Mouse (Mus musculus): ENCODE results near the gene Olfr160. TPM values are rescaled to one million over a fixed set of nuclear protein-coding genes. Genes with fewer than 3 reads are reported as not detected.

The Olfr160 gene
- polyA plus RNA-seq, 1 experiment from 2014 or later, result not detected

DNA sequence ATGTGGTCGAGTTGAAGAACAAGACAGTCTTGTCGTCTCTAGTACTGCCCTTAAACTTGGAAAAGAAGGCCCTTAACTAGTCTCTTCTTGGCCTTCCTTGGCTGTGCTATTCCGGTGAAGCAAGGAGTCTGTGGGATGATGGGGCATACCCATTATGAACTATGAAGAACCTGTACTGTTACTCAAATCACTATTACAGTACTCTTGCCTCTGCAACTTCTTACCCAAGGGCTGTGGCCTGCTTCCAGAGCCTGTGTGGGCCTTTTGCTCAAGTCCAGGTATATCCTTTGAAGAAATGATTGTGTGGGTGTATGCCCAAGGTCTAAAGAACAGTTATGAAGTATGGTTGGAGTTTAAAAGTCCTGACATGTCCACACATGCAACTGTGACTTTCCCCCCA is 45.8 kb downstream of the Olfr160 start:
- Histone ChIP-seq H3K27me3 (ENCODE audit: low read depth, poor library complexity, severe bottlenecking) (no peaks in the 10 kb centered on the region), H3K27ac (no peak overlapping the region), H3K9me3 (replicated peaks) (no peaks in the 10 kb centered on the region), H3K36me3 (no peaks in the 10 kb centered on the region), H3K4me1 (no peaks in the 10 kb centered on the region), H3K4me3 (no peak overlapping the region)
- DNase-seq (ENCODE audit: low spot score), result no peak
- WGBS, result 95% methylated on average over 3 of the region's 3 CpGs

DNA sequence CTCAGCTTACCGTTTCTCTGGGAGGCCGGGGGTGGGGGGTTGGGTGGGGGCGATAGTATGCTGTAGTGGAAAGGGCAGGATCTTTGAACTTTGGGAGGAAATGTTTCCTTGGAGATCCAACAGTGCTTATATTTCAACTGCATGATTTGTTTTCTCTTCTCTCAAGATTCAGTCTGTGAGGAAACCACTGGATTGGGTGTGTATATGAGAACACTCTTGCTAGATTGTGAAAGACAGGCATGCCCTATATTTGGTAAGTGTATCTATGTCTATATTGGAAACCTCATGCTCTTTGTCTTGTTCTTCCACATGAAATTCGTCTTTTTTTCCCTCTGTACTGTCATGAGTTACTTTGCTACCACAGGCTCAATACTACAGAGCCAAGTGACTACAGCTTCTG is 46.4 kb downstream of the Olfr160 start:
- no peaks in the 10 kb centered on the region for H3K27me3 ChIP-seq (ENCODE audit: low read depth, poor library complexity, severe bottlenecking)
- no peaks in the 10 kb centered on the region for H3K9me3 ChIP-seq (replicated peaks)
- no peak for DNase-seq (ENCODE audit: low spot score)
- no peak overlapping the region for H3K27ac ChIP-seq
- no peak overlapping the region for H3K4me3 ChIP-seq
- no peaks in the 10 kb centered on the region for H3K36me3 ChIP-seq
- 81% methylated on average over 4 of the region's 4 CpGs for WGBS
- H3K4me1 ChIP-seq, result no peaks in the 10 kb centered on the region

DNA sequence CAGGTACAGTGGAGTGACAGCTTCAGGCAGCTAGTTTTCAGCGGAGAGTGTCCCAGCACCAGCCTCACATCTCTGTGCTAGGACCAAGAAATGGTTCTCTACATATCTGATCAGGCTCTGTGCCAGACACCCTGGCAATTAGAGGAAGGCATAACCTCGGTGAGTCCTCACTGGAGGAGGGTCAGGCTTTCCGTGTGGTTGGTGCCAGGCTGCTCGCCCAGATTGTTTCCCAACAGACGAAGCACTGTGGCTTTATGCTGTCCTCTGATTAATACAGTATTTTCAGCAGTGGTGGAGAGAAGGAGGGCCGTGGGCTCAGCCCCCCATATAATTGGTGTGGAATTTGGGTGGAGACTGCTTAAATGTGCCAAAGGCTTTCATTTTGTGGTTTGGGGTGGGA is 46.9 kb downstream of the Olfr160 start, which contains the start of gene Panx3:
Panx3 (minus strand) TSS at position 121 of the 400 bp plus-strand sequence.
- 78% methylated on average over 6 of the region's 6 CpGs for WGBS
- Histone ChIP-seq H3K27me3 (ENCODE audit: low read depth, poor library complexity, severe bottlenecking) (no peaks in the 10 kb centered on the region), H3K27ac (no peak within 1 kb of the TSS), H3K9me3 (replicated peaks) (no peaks in the 10 kb centered on the region), H3K4me1 (no peaks in the 10 kb centered on the region), H3K36me3 (no peaks in the 10 kb centered on the region), H3K4me3 (no peak within 1 kb of the TSS)
- DNase-seq (ENCODE audit: low spot score), result no peak

DNA sequence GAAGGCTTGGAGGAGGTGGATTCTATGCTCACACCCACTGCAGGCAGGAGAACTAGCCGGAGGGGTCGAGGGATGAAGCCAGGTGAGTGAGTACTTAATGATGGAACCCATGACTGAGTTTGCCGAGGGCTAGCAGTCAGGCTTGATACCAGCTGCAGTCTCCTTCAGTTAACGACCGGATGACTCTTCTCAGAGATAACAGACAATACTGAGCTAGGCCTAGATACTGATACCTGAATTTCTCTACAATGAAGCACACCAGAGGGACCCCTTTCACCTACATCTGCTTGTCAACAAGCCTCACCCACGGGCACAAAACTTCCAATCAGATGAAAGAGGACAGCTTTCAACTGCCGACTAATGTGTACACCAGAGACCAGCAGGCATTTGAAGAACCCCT is 50.0 kb downstream of the Olfr160 start:
- no peaks in the 10 kb centered on the region for H3K27me3 ChIP-seq (ENCODE audit: low read depth, poor library complexity, severe bottlenecking)
- H3K36me3 ChIP-seq, result no peaks in the 10 kb centered on the region
- H3K27ac ChIP-seq, result no peak overlapping the region
- H3K4me1 ChIP-seq, result no peaks in the 10 kb centered on the region
- DNase-seq (ENCODE audit: low spot score), result no peak
- no peak overlapping the region for H3K4me3 ChIP-seq
- WGBS, result 78% methylated on average over 7 of the region's 7 CpGs
- H3K9me3 ChIP-seq (replicated peaks), result no peaks in the 10 kb centered on the region

DNA sequence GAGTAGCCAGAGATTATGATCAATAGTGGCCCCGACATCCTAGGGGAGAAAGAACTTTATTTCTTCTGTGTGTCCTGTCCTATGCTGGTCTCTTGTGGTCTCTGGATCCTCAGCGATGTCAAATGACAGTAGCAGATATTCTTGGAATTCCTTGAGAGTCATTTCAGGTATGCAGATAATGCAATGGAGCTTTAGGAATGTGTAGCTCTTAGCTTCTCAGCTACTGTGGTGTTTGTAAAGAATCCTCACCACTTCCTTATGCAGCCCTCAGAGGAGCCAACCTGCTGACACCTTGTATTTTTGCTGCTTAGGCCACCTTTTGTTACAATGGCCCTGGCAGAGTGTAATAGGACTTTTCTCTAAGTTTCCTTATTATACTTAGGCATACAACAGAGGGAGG is 51.4 kb downstream of the Olfr160 start:
- Histone ChIP-seq H3K27ac (no peak overlapping the region), H3K9me3 (replicated peaks) (no peaks in the 10 kb centered on the region), H3K4me3 (no peak overlapping the region), H3K36me3 (no peaks in the 10 kb centered on the region), H3K4me1 (no peaks in the 10 kb centered on the region), H3K27me3 (ENCODE audit: low read depth, poor library complexity, severe bottlenecking) (no peaks in the 10 kb centered on the region)
- WGBS, result 82% methylated on average over 2 of the region's 2 CpGs
- no peak for DNase-seq (ENCODE audit: low spot score)

DNA sequence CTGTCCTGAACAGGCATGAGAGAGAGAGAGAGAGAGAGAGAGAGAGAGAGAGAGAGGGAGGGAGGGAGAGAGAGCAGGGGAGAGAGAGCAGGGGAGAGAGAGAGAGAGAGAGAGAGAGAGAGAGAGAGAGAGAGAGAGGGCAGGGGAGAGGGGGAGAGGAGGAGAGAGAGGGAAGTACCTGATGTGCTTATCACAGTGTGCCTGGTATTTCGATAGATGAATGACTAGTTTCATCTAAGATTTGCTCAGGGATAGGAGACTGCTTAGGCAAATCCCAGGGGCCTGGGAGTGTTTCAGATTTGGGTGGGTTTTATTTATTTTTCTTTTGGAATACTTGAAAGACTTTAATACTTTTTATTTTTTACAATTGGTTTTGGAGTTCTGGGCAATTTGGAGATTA is 52.8 kb downstream of the Olfr160 start:
- Histone ChIP-seq H3K4me1 (no peaks in the 10 kb centered on the region), H3K27me3 (ENCODE audit: low read depth, poor library complexity, severe bottlenecking) (no peaks in the 10 kb centered on the region), H3K4me3 (no peak overlapping the region), H3K27ac (no peak overlapping the region), H3K9me3 (replicated peaks) (no peaks in the 10 kb centered on the region), H3K36me3 (no peaks in the 10 kb centered on the region)
- no peak for DNase-seq (ENCODE audit: low spot score)
- WGBS, result 82% methylated on average over 1 of the region's 1 CpGs

DNA sequence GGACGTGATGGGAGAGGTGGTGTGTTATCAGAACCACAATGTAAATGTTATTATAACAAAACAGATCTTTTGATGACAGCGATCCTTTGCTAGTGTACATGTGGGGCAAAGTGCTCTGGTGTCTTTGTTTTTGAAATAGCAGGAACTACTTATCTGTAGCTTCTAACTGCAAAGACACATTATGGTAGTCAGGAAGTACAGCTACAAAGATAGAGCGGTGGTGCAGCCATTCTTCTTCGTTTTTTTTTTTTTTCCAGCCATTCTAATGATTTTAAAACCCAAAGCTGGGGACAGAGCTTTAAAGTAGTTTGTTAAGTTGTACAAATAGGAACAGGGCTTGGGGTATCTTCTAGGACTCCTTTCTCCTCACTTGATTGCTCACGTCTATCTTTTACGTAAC is 56.6 kb downstream of the Olfr160 start:
- no peaks in the 10 kb centered on the region for H3K27me3 ChIP-seq (ENCODE audit: low read depth, poor library complexity, severe bottlenecking)
- peaks cover 4% of the 10 kb centered on the region for H3K36me3 ChIP-seq
- no peaks in the 10 kb centered on the region for H3K9me3 ChIP-seq (replicated peaks)
- H3K4me3 ChIP-seq, result no peak overlapping the region
- 87% methylated on average over 6 of the region's 6 CpGs for WGBS
- no peak overlapping the region for H3K27ac ChIP-seq
- peaks cover 8% of the 10 kb centered on the region for H3K4me1 ChIP-seq
- no peak for DNase-seq (ENCODE audit: low spot score)

Other genes with a start within 250 kb of the Olfr160 start
- 33.1 and 38.0 TPM in 2 replicates for gene Msantd2, start 226.9 kb downstream of the Olfr160 start, polyA plus RNA-seq (2016; fragmentation: Nextera tagmentation; extraction: Ambion mirVana)
- gene Esam, start 188.2 kb downstream of the Olfr160 start, polyA plus RNA-seq (2016; fragmentation: Nextera tagmentation; extraction: Ambion mirVana), result 33.7 and 34.3 TPM in 2 replicates
- gene Vsig2, start 177.0 kb downstream of the Olfr160 start, polyA plus RNA-seq (2016; fragmentation: Nextera tagmentation; extraction: Ambion mirVana), result 0.55 and 0.74 TPM in 2 replicates
- 0.89 and 1.9 TPM in 2 replicates for gene Nrgn, start 163.3 kb downstream of the Olfr160 start, polyA plus RNA-seq (2016; fragmentation: Nextera tagmentation; extraction: Ambion mirVana)
- 3.1 and 3.4 TPM in 2 replicates for gene Siae, start 160.6 kb downstream of the Olfr160 start, polyA plus RNA-seq (2016; fragmentation: Nextera tagmentation; extraction: Ambion mirVana)
- gene Spa17, start 102.5 kb downstream of the Olfr160 start, polyA plus RNA-seq (2016; fragmentation: Nextera tagmentation; extraction: Ambion mirVana), result 5.4 and 6.4 TPM in 2 replicates
- 124 and 128 TPM in 2 replicates for gene Tbrg1, start 58.9 kb downstream of the Olfr160 start, polyA plus RNA-seq (2016; fragmentation: Nextera tagmentation; extraction: Ambion mirVana)
- gene Panx3, start 47.0 kb downstream of the Olfr160 start, polyA plus RNA-seq (2016; fragmentation: Nextera tagmentation; extraction: Ambion mirVana), result not detected in 2 replicates
- gene Olfr874, start 28.9 kb upstream of the Olfr160 start, polyA plus RNA-seq (2016; fragmentation: Nextera tagmentation; extraction: Ambion mirVana), result not detected in 2 replicates
- gene Olfr875, start 55.6 kb upstream of the Olfr160 start, polyA plus RNA-seq (2016; fragmentation: Nextera tagmentation; extraction: Ambion mirVana), result not detected in 2 replicates
- not detected in 2 replicates for gene Olfr876, start 86.8 kb upstream of the Olfr160 start, polyA plus RNA-seq (2016; fragmentation: Nextera tagmentation; extraction: Ambion mirVana)
- gene Olfr877, start 138.0 kb upstream of the Olfr160 start, polyA plus RNA-seq (2016; fragmentation: Nextera tagmentation; extraction: Ambion mirVana), result not detected in 2 replicates
- gene Olfr145, start 180.5 kb upstream of the Olfr160 start, polyA plus RNA-seq (2016; fragmentation: Nextera tagmentation; extraction: Ambion mirVana), result not detected in 2 replicates
- gene Olfr878, start 201.6 kb upstream of the Olfr160 start, polyA plus RNA-seq (2016; fragmentation: Nextera tagmentation; extraction: Ambion mirVana), result not detected in 2 replicates